Mouse (Mus musculus): Measurements from ENCODE around the gene Celf2.

DNA sequence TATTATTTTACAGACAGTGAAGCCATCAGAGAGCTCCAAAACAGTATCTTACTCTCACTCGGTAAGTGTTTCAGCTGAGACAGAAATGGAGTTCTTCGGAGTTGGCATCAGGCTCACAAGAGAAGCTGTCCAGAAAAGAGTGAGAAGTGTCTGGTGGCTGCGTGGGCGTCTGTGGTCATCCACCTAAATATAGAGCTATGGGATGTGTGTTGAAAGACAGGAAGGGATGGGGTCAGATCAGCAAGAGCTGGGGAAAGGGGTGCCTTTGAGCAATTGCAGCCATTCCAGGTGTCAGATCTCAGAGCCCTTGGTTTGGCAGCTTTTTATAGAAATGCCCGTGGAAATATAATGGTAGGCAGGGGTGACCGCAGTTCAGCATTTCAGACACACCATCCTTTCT, 17.3 kb upstream of the Celf2 start:
- TF ChIP-seq HCFC1 (IDR thresholded peaks at IDR 0.05; ENCODE audit: borderline replicate concordance, insufficient read depth, low read length) (no peak), MAFK (IDR thresholded peaks at IDR 0.05; ENCODE audit: insufficient read depth, low read depth, low read length) (no peak), CHD2 (IDR thresholded peaks at IDR 0.05; ENCODE audit: low read depth, low read length) (no peak), ZNF384 (IDR thresholded peaks at IDR 0.05; ENCODE audit: low read depth, low read length) (no peak)

All from ES-E14 (cell line).